Mouse (Mus musculus): Measurements from ENCODE around the gene Slc16a7. TPM values are rescaled to one million over a fixed set of nuclear protein-coding genes. Genes with fewer than 3 reads are reported as not detected.
A peak's percentile ranks its signal among the peaks of the same experiment; 100 is the strongest.

Slc16a7 gene
- polyA plus RNA-seq (2012; ENCODE audit: insufficient read depth, low replicate concordance) = 0.25 TPM in 1 of 2 replicates, not detected in the other

DNA sequence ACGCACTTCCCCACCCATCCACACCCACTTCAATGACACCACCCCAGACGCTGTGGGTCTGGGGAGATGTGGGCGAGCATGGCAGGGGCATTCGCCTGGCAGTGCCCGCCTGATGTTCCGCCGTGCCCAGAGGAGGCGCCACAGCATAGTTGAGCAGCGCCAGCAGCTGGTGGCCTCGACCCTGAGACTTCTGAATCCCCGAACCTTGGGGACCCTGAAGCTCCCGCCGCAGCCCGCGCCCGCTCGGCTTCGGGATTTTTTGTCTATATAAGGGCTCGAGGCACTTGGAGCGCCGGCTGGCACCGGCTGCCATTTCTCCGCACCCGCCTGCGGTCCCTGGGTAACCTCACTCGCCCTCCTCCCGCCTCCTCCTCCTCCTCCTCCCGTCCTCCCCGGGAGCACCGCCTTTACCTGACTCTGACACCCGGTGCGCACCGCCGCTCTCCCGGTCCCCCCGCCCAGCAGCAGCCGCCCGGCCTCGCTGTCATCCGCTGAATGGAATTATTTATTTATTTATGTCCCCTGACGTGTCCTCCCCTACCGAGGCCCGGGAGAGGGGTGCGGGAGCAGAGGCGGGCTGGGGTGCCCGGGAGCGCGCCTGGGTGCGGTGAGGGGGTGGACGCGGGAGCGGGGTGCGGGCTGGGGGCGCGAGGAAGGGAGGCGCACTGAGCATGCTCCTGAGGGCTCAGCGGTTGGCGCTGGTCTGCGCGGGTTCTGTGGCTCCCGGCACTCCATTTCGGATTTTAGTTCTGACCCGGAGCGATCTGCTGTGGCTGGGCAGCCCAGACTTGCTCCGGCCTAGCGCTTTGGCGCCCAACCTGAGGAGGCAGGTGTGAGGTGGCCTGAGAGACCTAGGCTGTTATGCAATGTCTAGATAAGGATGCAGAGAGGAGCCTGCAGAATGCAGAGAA is at the start of gene Slc16a7:
Gene Slc16a7 (minus strand): TSS at position 590 of the 911 bp plus-strand sequence.
- H3K9me3 ChIP-seq = 0 out of 2 replicates have a peak, but pooled peaks cover 9% of the 10 kb centered on the region
- H3K4me1 ChIP-seq = peaks cover 15% of the 10 kb centered on the region
- TF ChIP-seq GATA1 (IDR thresholded peaks at IDR 0.05; ENCODE audit: borderline replicate concordance, low read length) = no peak
- TF ChIP-seq FLI1 (IDR thresholded peaks at IDR 0.05; ENCODE audit: low read length) = no peak
- H3K36me3 ChIP-seq (replicated peaks; ENCODE audit: low read length) = no peaks in the 10 kb centered on the region
- peaks cover 16% of the 10 kb centered on the region for H3K27me3 ChIP-seq (replicated peaks)
- peak within 1 kb of the TSS; percentile 92 for H3K4me3 ChIP-seq (replicated peaks)

DNA sequence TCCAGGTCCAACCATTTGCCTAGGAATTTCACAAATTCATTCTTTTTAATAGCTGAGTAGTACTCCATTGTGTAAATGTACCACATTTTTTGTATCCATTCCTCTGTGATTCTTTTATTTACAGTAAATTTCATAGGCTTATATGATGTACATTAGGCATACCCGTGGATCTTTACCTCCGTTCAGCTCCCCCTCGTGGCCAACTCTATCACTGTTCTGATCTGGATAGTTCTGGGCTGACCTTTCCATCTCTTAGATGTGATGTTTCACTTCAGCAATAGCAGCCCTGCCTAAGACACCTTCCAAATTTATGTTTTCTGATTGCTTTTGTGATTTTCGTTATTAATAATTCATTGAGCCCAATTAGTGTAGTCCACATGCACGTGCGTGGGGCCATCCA is 29.5 kb upstream of the Slc16a7 start:
- TF ChIP-seq GATA1 (IDR thresholded peaks at IDR 0.05; ENCODE audit: borderline replicate concordance, low read length) (no peak), FLI1 (IDR thresholded peaks at IDR 0.05; ENCODE audit: low read length) (no peak)
- Histone ChIP-seq H3K27me3 (replicated peaks) (no peaks in the 10 kb centered on the region), H3K9me3 (0 out of 2 replicates have a peak, but pooled peaks cover 4% of the 10 kb centered on the region), H3K4me3 (replicated peaks) (no peak overlapping the region), H3K4me1 (no peaks in the 10 kb centered on the region), H3K36me3 (replicated peaks; ENCODE audit: low read length) (no peaks in the 10 kb centered on the region)

DNA sequence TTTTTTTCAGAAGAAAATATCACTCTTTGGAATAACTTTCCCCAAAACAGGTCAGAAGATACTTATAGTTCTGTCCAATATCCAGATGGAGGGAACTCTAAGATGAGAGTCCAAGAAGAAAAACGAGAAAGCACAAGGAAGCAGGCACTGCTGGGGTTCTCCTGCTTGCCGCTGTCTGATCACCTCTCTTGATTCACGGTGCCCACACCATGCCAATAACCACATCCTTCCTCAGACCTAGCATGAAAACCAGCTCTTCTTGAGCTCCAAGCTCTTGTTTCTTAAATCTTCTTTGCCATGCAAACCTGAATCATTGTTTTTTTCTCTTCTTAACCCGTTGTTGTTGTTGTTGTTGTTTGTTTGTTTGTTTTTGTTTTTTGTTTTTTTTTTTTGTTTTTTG is 10.5 kb upstream of the Slc16a7 start:
- H3K9me3 ChIP-seq = no peaks in the 10 kb centered on the region
- no peak overlapping the region for H3K4me3 ChIP-seq (replicated peaks)
- no peaks in the 10 kb centered on the region for H3K36me3 ChIP-seq (replicated peaks; ENCODE audit: low read length)
- TF ChIP-seq GATA1 (IDR thresholded peaks at IDR 0.05; ENCODE audit: borderline replicate concordance, low read length) (no peak), FLI1 (IDR thresholded peaks at IDR 0.05; ENCODE audit: low read length) (no peak)
- no peaks in the 10 kb centered on the region for H3K27me3 ChIP-seq (replicated peaks)
- no peaks in the 10 kb centered on the region for H3K4me1 ChIP-seq

DNA sequence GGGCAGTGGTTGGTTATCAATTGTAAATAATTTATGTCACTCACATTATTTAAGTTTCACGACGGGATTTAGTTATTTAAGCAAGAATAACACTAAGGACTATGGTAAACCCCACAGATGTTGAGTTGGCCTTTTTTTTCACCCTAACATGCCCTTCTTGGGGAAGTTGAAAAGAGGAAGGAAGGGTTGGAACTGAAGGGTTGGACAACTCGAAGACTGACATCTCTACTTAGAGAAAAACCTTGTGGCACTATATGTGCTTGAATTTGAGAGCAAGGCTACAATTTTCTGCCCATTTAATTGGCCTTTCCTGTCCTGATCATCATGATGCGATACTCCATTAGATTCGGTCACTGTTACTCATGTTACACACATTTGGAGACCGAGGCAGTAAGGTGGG is 746 bp upstream of the Slc16a7 start:
- 0 out of 2 replicates have a peak, but pooled peaks cover 9% of the 10 kb centered on the region for H3K9me3 ChIP-seq
- no peak overlapping the region for H3K4me3 ChIP-seq (replicated peaks)
- peaks cover 16% of the 10 kb centered on the region for H3K27me3 ChIP-seq (replicated peaks)
- TF ChIP-seq FLI1 (IDR thresholded peaks at IDR 0.05; ENCODE audit: low read length) (no peak), GATA1 (IDR thresholded peaks at IDR 0.05; ENCODE audit: borderline replicate concordance, low read length) (no peak)
- H3K4me1 ChIP-seq = peaks cover 15% of the 10 kb centered on the region
- H3K36me3 ChIP-seq (replicated peaks; ENCODE audit: low read length) = no peaks in the 10 kb centered on the region

DNA sequence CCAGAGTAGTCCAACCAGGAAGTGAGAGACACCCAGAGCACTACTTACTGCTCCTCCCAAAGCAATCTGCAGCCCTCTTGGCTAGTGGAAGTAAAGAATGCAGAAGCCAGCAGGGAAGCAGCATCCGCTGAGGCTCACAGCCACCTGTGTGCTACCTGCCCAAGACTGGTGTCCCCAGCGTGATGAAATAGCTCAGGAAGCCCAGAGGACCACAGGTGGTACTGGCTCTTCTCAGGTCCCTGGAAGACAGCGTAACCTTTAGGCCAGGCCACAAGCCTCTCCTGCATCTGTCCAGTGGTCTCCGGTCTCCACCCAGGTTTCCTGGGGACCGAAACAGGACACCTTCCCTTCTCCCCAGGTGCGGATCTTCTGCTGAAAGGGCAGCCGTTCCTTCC is 787 bp downstream of the Slc16a7 start:
- 0 out of 2 replicates have a peak, but pooled peaks cover 9% of the 10 kb centered on the region for H3K9me3 ChIP-seq

DNA sequence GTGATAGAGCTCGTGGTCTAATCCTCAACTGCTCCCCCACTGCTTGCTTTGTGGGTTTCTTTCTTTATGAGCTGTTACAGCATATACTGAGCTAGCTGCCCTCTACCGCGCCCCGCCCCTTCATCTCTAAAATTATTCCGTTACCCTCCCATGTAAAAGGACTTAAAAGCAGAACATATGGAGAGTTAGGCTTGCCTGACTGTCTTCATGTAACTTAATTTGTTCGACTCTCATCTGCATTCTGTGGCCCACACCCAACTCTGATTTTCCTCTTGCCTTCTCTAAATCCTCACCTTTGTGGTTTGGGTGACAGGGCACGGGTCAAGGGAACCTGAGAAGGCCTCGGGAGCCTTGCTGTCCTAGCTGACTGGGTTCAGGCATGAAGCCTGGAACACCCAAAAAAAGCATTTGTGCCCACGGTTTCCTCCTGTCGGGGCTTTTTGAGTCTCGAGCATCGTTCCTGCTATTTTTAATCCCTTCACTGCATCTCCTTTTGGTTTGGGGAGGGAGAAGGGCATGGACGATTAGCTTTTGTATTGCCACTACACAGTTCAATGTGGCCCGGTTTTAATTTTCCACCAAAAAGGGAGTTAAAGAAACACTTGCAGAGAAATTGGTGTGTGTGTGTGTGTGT is 1.4 kb downstream of the Slc16a7 start:
- no peaks in the 10 kb centered on the region for H3K36me3 ChIP-seq (replicated peaks; ENCODE audit: low read length)
- 0 out of 2 replicates have a peak, but pooled peaks cover 6% of the 10 kb centered on the region for H3K9me3 ChIP-seq
- H3K4me3 ChIP-seq (replicated peaks) = no peak overlapping the region
- H3K27me3 ChIP-seq (replicated peaks) = peaks cover 16% of the 10 kb centered on the region
- H3K4me1 ChIP-seq = peaks cover 15% of the 10 kb centered on the region
- no peak for TF ChIP-seq FLI1 (IDR thresholded peaks at IDR 0.05; ENCODE audit: low read length)
- TF ChIP-seq GATA1 (IDR thresholded peaks at IDR 0.05; ENCODE audit: borderline replicate concordance, low read length) = no peak

More for the DNA sequence above, 787 bp downstream of the Slc16a7 start:
- peaks cover 15% of the 10 kb centered on the region for H3K4me1 ChIP-seq
- no peaks in the 10 kb centered on the region for H3K36me3 ChIP-seq (replicated peaks; ENCODE audit: low read length)
- peak overlapping the region; percentile 92 for H3K4me3 ChIP-seq (replicated peaks)
- TF ChIP-seq FLI1 (IDR thresholded peaks at IDR 0.05; ENCODE audit: low read length) = no peak
- no peak for TF ChIP-seq GATA1 (IDR thresholded peaks at IDR 0.05; ENCODE audit: borderline replicate concordance, low read length)
- peaks cover 16% of the 10 kb centered on the region for H3K27me3 ChIP-seq (replicated peaks)

DNA sequence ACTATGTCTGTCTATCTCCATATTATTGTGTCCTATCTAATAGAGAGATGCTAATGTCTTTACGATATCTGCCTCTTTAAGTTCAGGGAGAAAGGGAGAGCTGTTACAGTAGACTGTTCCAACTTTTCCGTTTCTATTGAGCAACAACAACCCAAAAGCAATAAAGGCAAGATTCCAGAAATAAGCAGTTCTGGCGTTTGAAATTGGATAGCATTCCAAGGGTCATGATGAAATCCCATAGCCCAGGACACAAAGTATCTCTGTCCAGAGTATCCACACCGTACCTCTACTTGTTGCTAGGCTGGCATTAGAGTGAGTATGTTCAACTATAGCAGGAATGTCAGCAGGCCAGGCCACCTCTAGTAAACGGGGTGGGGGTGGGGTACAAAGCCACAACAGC is 13.7 kb downstream of the Slc16a7 start:
- Histone ChIP-seq H3K4me3 (replicated peaks) (no peak overlapping the region), H3K4me1 (no peaks in the 10 kb centered on the region), H3K27me3 (replicated peaks) (no peaks in the 10 kb centered on the region), H3K9me3 (peaks cover 7% of the 10 kb centered on the region), H3K36me3 (replicated peaks; ENCODE audit: low read length) (no peaks in the 10 kb centered on the region)
- TF ChIP-seq FLI1 (IDR thresholded peaks at IDR 0.05; ENCODE audit: low read length) (no peak), GATA1 (IDR thresholded peaks at IDR 0.05; ENCODE audit: borderline replicate concordance, low read length) (no peak)

DNA sequence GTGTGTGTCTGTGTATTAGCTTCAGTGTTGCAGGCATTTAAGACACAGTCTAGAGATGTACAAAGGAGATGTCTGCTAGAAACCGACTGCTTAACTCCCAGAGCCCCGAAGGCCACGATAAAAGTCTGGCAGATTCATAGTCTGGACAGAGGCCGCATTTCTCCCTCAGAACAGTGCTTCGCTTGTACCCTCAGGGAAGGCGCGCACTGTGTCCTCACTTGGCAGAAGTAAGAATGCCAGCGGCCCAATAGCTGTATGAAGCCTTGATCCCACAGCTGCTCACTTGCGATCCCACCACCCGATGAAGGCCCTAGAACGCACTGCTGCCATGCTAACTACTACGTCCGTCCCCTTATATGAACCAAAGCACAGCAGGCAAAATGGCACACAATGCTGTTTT is 16.6 kb downstream of the Slc16a7 start:
- H3K27me3 ChIP-seq (replicated peaks) = no peaks in the 10 kb centered on the region
- TF ChIP-seq FLI1 (IDR thresholded peaks at IDR 0.05; ENCODE audit: low read length) (no peak), GATA1 (IDR thresholded peaks at IDR 0.05; ENCODE audit: borderline replicate concordance, low read length) (no peak)
- H3K4me3 ChIP-seq (replicated peaks) = no peak overlapping the region
- peaks cover 7% of the 10 kb centered on the region for H3K9me3 ChIP-seq
- H3K36me3 ChIP-seq (replicated peaks; ENCODE audit: low read length) = no peaks in the 10 kb centered on the region
- peaks cover 5% of the 10 kb centered on the region; the same call in 1 of the 2 replicates for H3K4me1 ChIP-seq

DNA sequence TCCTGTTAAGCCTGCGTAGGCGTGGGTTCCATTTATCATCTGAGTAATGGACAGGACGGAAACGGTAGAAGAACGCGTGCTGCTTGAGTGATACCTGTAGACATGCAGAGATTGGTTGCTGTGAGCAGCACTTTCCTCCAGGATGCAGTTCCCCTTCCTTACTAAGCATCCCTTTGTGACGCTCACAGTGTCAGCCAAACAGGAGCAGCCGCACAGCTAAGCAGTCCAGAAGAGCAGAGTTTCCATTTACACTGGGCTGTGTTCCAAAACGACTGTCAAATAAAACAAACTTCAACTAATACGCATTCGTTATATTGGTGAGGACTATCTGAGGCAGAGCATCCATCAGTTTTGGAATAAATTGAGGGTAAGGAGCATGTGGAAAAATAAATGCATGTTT is 17.8 kb downstream of the Slc16a7 start:
- no peak for TF ChIP-seq FLI1 (IDR thresholded peaks at IDR 0.05; ENCODE audit: low read length)
- no peak for TF ChIP-seq GATA1 (IDR thresholded peaks at IDR 0.05; ENCODE audit: borderline replicate concordance, low read length)
- Histone ChIP-seq H3K27me3 (replicated peaks) (no peaks in the 10 kb centered on the region), H3K4me1 (peaks cover 5% of the 10 kb centered on the region; the same call in 1 of the 2 replicates), H3K36me3 (replicated peaks; ENCODE audit: low read length) (no peaks in the 10 kb centered on the region), H3K4me3 (replicated peaks) (peak overlapping the region; percentile 28), H3K9me3 (peaks cover 7% of the 10 kb centered on the region)

Measured in megakaryocyte, embryonic 14.5 days (primary cell).